Mouse (Mus musculus) CH12.LX (cell line): Measurements from ENCODE around the gene Gm20388. TPM values are rescaled to one million over a fixed set of nuclear protein-coding genes. Genes with fewer than 3 reads are reported as not detected.

Experiments
- DNase-seq: peaks from one replicate; pipeline ENCODE4 v3.0.0-alpha.2; 2013; ENCODE audit errors: extremely low read depth
- H3K27ac ChIP-seq: 2 replicates; pipeline ENCODE4 v1.5.1; 2012; ENCODE audit warnings: low read depth, mild to moderate bottlenecking, control low read depth, moderate library complexity; ENCODE audit not compliant: insufficient read depth
- H3K27me3 ChIP-seq: replicated peaks from 2 replicates; pipeline ENCODE3; 2012; ENCODE audit warnings: inconsistent platforms
- H3K36me3 ChIP-seq, 2 experiments: replicated peaks in 1 of 2; 2 replicates each; pipeline versions ENCODE3 to v1.6.1; 2012; ENCODE audit warnings: inconsistent platforms in 1 of 2, low read length in 1 of 2, mild to moderate bottlenecking in 1 of 2, mixed read lengths in 1 of 2, moderate library complexity in 1 of 2; ENCODE audit not compliant: control insufficient read depth in 1 of 2, insufficient read depth in 1 of 2
- H3K4me1 ChIP-seq, 2 experiments: 2 replicates each; pipeline ENCODE4 v1.6.1; 2012; ENCODE audit warnings: inconsistent platforms in 1 of 2, moderate library complexity in 1 of 2; ENCODE audit not compliant: insufficient read depth in 2 of 2, control insufficient read depth in 1 of 2
- H3K4me2 ChIP-seq: 2 replicates; pipeline ENCODE4 v1.6.1; 2012; ENCODE audit warnings: low read depth, mild to moderate bottlenecking, control low read depth; ENCODE audit not compliant: poor library complexity, insufficient read depth, severe bottlenecking
- H3K4me3 ChIP-seq, 3 experiments: fragments of 150-350 bp in 1 of 3; sonication (generic) in 1 of 3; replicated peaks in 1 of 3; 2 replicates each; pipeline versions ENCODE3 to v1.5.1; 2011 to 2012; ENCODE audit warnings: low read depth in 2 of 3, low read length in 2 of 3, mild to moderate bottlenecking in 2 of 3, moderate library complexity in 2 of 3, control low read depth in 1 of 3, improper control_type of control experiment in 1 of 3, inconsistent platforms in 1 of 3, mixed read lengths in 1 of 3; ENCODE audit not compliant: poor library complexity in 1 of 3
- H3K79me2 ChIP-seq: replicated peaks from 2 replicates; pipeline ENCODE4 v1.6.1; 2012; ENCODE audit warnings: mild to moderate bottlenecking, moderate library complexity; ENCODE audit not compliant: control insufficient read depth, poor library complexity, insufficient read depth, severe bottlenecking; ENCODE audit errors: extremely low read depth
- H3K9ac ChIP-seq: 2 replicates; pipeline ENCODE4 v1.6.1; 2012; ENCODE audit warnings: low read depth, mild to moderate bottlenecking, control low read depth, moderate library complexity; ENCODE audit not compliant: insufficient read depth
- H3K9me3 ChIP-seq: replicated peaks from 2 replicates; pipeline ENCODE3; 2012; ENCODE audit warnings: low read length, inconsistent platforms, mixed read lengths
- BHLHE40 ChIP-seq: IDR thresholded peaks from 2 replicates; pipeline ENCODE4 v1.6.1; 2011; ENCODE audit warnings: mild to moderate bottlenecking, low read depth, low read length, improper control_type of control experiment
- CHD2 ChIP-seq: IDR thresholded peaks from 2 replicates; pipeline ENCODE4 v1.6.1; 2011; ENCODE audit warnings: low read length, improper control_type of control experiment
- CTCF ChIP-seq, 2 experiments: IDR thresholded peaks in 1 of 2; conservative IDR thresholded peaks in 1 of 2; 2 replicates each; pipeline ENCODE4 v1.5.1; 2011 to 2012; ENCODE audit warnings: low read depth in 2 of 2, low read length in 2 of 2, improper control_type of control experiment in 1 of 2, inconsistent platforms in 1 of 2, mild to moderate bottlenecking in 1 of 2, moderate library complexity in 1 of 2
- ETS1 ChIP-seq: conservative IDR thresholded peaks from 2 replicates; pipeline ENCODE4 v1.6.1; 2012; ENCODE audit warnings: low read depth, mild to moderate bottlenecking, inconsistent platforms, low read length, improper control_type of control experiment, moderate library complexity
- HCFC1 ChIP-seq: IDR thresholded peaks from 2 replicates; pipeline ENCODE4 v1.6.1; 2012; ENCODE audit warnings: low read depth, mild to moderate bottlenecking, inconsistent platforms, low read length, improper control_type of control experiment
- JUN ChIP-seq: IDR thresholded peaks from 2 replicates; pipeline ENCODE4 v1.6.1; 2011; ENCODE audit warnings: low read depth, mild to moderate bottlenecking, low read length, improper control_type of control experiment, moderate library complexity; ENCODE audit not compliant: insufficient read depth
- JUND ChIP-seq: conservative IDR thresholded peaks from 2 replicates; pipeline ENCODE4 v1.6.1; 2011; ENCODE audit warnings: low read depth, low read length, improper control_type of control experiment
- KAT2A ChIP-seq: IDR thresholded peaks from 2 replicates; pipeline ENCODE4 v1.6.1; 2012; ENCODE audit warnings: low read length, improper control_type of control experiment, inconsistent platforms; ENCODE audit not compliant: insufficient replicate concordance
- MAFK ChIP-seq: IDR thresholded peaks from 2 replicates; pipeline ENCODE4 v1.6.1; 2011; ENCODE audit warnings: low read length, improper control_type of control experiment; ENCODE audit not compliant: insufficient replicate concordance
- MAZ ChIP-seq: IDR thresholded peaks from 2 replicates; pipeline ENCODE4 v1.6.1; 2012; ENCODE audit warnings: low read depth, mild to moderate bottlenecking, inconsistent platforms, low read length, improper control_type of control experiment, moderate library complexity
- MEF2A ChIP-seq: IDR thresholded peaks from 2 replicates; pipeline ENCODE4 v1.6.1; 2014; ENCODE audit warnings: low read depth, mild to moderate bottlenecking, inconsistent platforms, low read length, improper control_type of control experiment, borderline replicate concordance
- MXI1 ChIP-seq: IDR thresholded peaks from 2 replicates; pipeline ENCODE4 v1.6.1; 2011; ENCODE audit warnings: mild to moderate bottlenecking, low read depth, low read length, improper control_type of control experiment
- MYC ChIP-seq: IDR thresholded peaks from 2 replicates; pipeline ENCODE4 v1.6.1; 2011; ENCODE audit warnings: low read depth, mild to moderate bottlenecking, improper control_type of control experiment, low read length
- NELFE ChIP-seq: IDR thresholded peaks from 2 replicates; pipeline ENCODE4 v1.6.1; 2011; ENCODE audit warnings: low read depth, low read length, improper control_type of control experiment
- NRF1 ChIP-seq: IDR thresholded peaks from 2 replicates; pipeline ENCODE4 v1.6.1; 2014; ENCODE audit warnings: low read depth, mild to moderate bottlenecking, inconsistent platforms, low read length, improper control_type of control experiment, moderate library complexity
- PAX5 ChIP-seq: IDR thresholded peaks from 2 replicates; pipeline ENCODE4 v1.6.1; 2012; ENCODE audit warnings: low read length, inconsistent platforms, mixed read lengths
- POLR2AphosphoS2 ChIP-seq: IDR thresholded peaks from 2 replicates; pipeline ENCODE4 v1.6.1; 2011; ENCODE audit warnings: low read depth, low read length, improper control_type of control experiment
- RAD21 ChIP-seq: IDR thresholded peaks from 2 replicates; pipeline ENCODE4 v1.6.1; 2011; ENCODE audit warnings: low read depth, mild to moderate bottlenecking, low read length, improper control_type of control experiment, moderate library complexity
- RCOR1 ChIP-seq: conservative IDR thresholded peaks from 2 replicates; pipeline ENCODE4 v1.6.1; 2012; ENCODE audit warnings: low read depth, mild to moderate bottlenecking, inconsistent platforms, low read length, improper control_type of control experiment
- SIN3A ChIP-seq: IDR thresholded peaks from 2 replicates; pipeline ENCODE4 v1.6.1; 2012; ENCODE audit warnings: low read length, improper control_type of control experiment, inconsistent platforms
- SMC3 ChIP-seq: IDR thresholded peaks from 2 replicates; pipeline ENCODE4 v1.6.1; 2011; ENCODE audit warnings: low read depth, low read length, improper control_type of control experiment
- TCF12 ChIP-seq: IDR thresholded peaks from 2 replicates; pipeline ENCODE4 v1.6.1; 2014; ENCODE audit warnings: low read depth, mild to moderate bottlenecking, inconsistent platforms, low read length, improper control_type of control experiment
- ZKSCAN1 ChIP-seq: IDR thresholded peaks from 2 replicates; pipeline ENCODE4 v1.6.1; 2012; ENCODE audit warnings: low read depth, inconsistent platforms, low read length, improper control_type of control experiment, borderline replicate concordance
- ZMIZ1 ChIP-seq: IDR thresholded peaks from 2 replicates; pipeline ENCODE4 v1.6.1; 2012; ENCODE audit warnings: low read depth, mild to moderate bottlenecking, inconsistent platforms, low read length, improper control_type of control experiment
- ZNF384 ChIP-seq: IDR thresholded peaks from 2 replicates; pipeline ENCODE4 v1.6.1; 2012; ENCODE audit warnings: low read depth, low read length, improper control_type of control experiment, inconsistent platforms
- dilution Hi-C: fragments of 300-500 bp; cut with MboI; formaldehyde crosslinking; loops from 2 replicates; pipeline ENCODE4 v1.14.3; 2020; ENCODE audit warnings: low sequenced_read_pairs; ENCODE audit not compliant: extremely low pct_unique_long_range_greater_than_20kb, extremely low pct_ligation_motif_present
- in situ Hi-C: fragments of 300-500 bp; cut with MboI; formaldehyde crosslinking; loops from 3 replicates; pipeline ENCODE4 v1.14.3; 2019; ENCODE audit warnings: low sequenced_read_pairs, low pct_ligation_motif_present, low pct_unique_long_range_greater_than_20kb, mixed read lengths
- polyA plus RNA-seq: library from polyadenylated mRNA; unstranded; fragments of >175 nt; gene quantifications from 2 replicates; pipeline ENCODE4 v1.2.1, GENCODE M21; 2012; ENCODE audit warnings: low read depth; ENCODE audit not compliant: insufficient read length
- total RNA-seq, 2 experiments: library from RNA; depleted of rRNA; stranded (reverse); fragments of 300-350 nt in 1 of 2; fragments of >200 nt in 1 of 2; gene quantifications; 2 replicates each; pipeline ENCODE4 v1.2.3; 2012 to 2014

Gm20388 gene
- total and polyA plus RNA-seq, 3 experiments = 14.8 to 26.3 (median 22.2) TPM

- Histone ChIP-seq H3K9ac (no peak overlapping the region), H3K36me3 (peaks cover 0 to 8% of the 10 kb centered on the region in 2 experiments), H3K9me3 (no peaks in the 10 kb centered on the region), H3K27me3 (no peaks in the 10 kb centered on the region), H3K4me2 (no peak overlapping the region), H3K79me2 (no peaks in the 10 kb centered on the region), H3K4me3 (no peak overlapping the region), H3K27ac (no peak overlapping the region), H3K4me1 (peaks cover 0 to 3% of the 10 kb centered on the region in 2 experiments; a peak in 1 of 4 replicates)
- in situ Hi-C loops (no loop called here), dilution Hi-C loops (no loop called here)
- TF ChIP-seq ZMIZ1 (no peak), MAFK (no peak), NELFE (no peak), MAZ (no peak), ZKSCAN1 (no peak), ZNF384 (peak; percentile 53; the same call in 1 of the 2 replicates), CHD2 (no peak), MYC (no peak), NRF1 (no peak), JUN (no peak), ETS1 (no peak), POLR2AphosphoS2 (no peak), PAX5 (no peak), MXI1 (no peak), BHLHE40 (no peak), HCFC1 (no peak), JUND (no peak), RCOR1 (no peak), CTCF (conservative IDR thresholded peaks at IDR 0.05 in 1 of 2, IDR thresholded peaks at IDR 0.05 in 1 of 2; ENCODE audit: low read depth in 2 of 2, low read length in 2 of 2) (peak in 1 of 2 experiments; percentile 73; a peak in 2 of 4 replicates), SMC3 (peak; percentile 58), KAT2A (no peak), MEF2A (no peak), RAD21 (peak; percentile 68), SIN3A (no peak), TCF12 (no peak)
- peak; percentile 25 for DNase-seq
Measured at GRCm38 (mm10) chr8:123352786-123353185, 3442.1 kb downstream of the Gm20388 start.
